Mouse (Mus musculus) MEL (cell line): ENCODE measurements around the gene Nuf2. TPM values are rescaled to one million over a fixed set of nuclear protein-coding genes. Genes with fewer than 3 reads are reported as not detected.

Experiments
- DNase-seq: peaks from one replicate; pipeline ENCODE4 v3.0.0; 2011; ENCODE audit warnings: low read depth, low spot score
- H3K27ac ChIP-seq: 2 replicates; pipeline ENCODE4 v1.5.1; 2012; ENCODE audit warnings: low read depth, mild to moderate bottlenecking, control low read depth, low read length, moderate library complexity; ENCODE audit not compliant: control insufficient read depth
- H3K27me3 ChIP-seq, 2 experiments: fragments of 150-350 bp in 1 of 2; sonication (generic) in 1 of 2; 2 replicates each; pipeline ENCODE4 v1.6.1; 2012; ENCODE audit warnings: low read length in 2 of 2, mild to moderate bottlenecking in 2 of 2, improper control_type of control experiment in 1 of 2, moderate library complexity in 1 of 2; ENCODE audit not compliant: insufficient read depth in 2 of 2, control insufficient read depth in 1 of 2
- H3K36me3 ChIP-seq, 2 experiments: 2 replicates each; pipeline ENCODE4 v1.6.1; 2012 to 2014; ENCODE audit warnings: low read length in 2 of 2, improper control_type of control experiment in 1 of 2, inconsistent platforms in 1 of 2, mild to moderate bottlenecking in 1 of 2; ENCODE audit not compliant: insufficient read depth in 2 of 2, control insufficient read depth in 1 of 2
- H3K4me1 ChIP-seq, 2 experiments: fragments of 150-350 bp in 1 of 2; sonication (generic) in 1 of 2; 2 replicates each; pipeline ENCODE4 v1.6.1; 2012; ENCODE audit warnings: low read length in 2 of 2, improper control_type of control experiment in 1 of 2, mild to moderate bottlenecking in 1 of 2; ENCODE audit not compliant: insufficient read depth in 2 of 2, control insufficient read depth in 1 of 2
- H3K4me3 ChIP-seq, 2 experiments: fragments of 150-350 bp in 1 of 2; sonication (generic) in 1 of 2; 2 replicates each; pipeline ENCODE4 v1.5.1; 2012; ENCODE audit warnings: low read depth in 2 of 2, low read length in 2 of 2, mild to moderate bottlenecking in 2 of 2, moderate library complexity in 2 of 2, control low read depth in 1 of 2, improper control_type of control experiment in 1 of 2; ENCODE audit not compliant: control insufficient read depth in 1 of 2, insufficient read depth in 1 of 2
- H3K79me2 ChIP-seq: 2 replicates; pipeline ENCODE4 v1.6.1; 2012; ENCODE audit warnings: mild to moderate bottlenecking, low read length, moderate library complexity; ENCODE audit not compliant: control insufficient read depth, poor library complexity, insufficient read depth
- H3K9ac ChIP-seq: 2 replicates; pipeline ENCODE4 v1.6.1; 2012; ENCODE audit warnings: low read depth, mild to moderate bottlenecking, control low read depth, low read length, moderate library complexity; ENCODE audit not compliant: control insufficient read depth, poor library complexity, severe bottlenecking
- H3K9me3 ChIP-seq: fragments of 150-350 bp; sonication (generic); replicated peaks from 2 replicates; pipeline ENCODE4 v1.6.1; 2012; ENCODE audit warnings: mild to moderate bottlenecking, low read length, improper control_type of control experiment, moderate library complexity; ENCODE audit not compliant: insufficient read depth
- CHD1 ChIP-seq: IDR thresholded peaks from 2 replicates; pipeline ENCODE4 v1.6.1; 2012; ENCODE audit warnings: low read depth, mild to moderate bottlenecking, inconsistent platforms, low read length, improper control_type of control experiment
- CHD2 ChIP-seq: IDR thresholded peaks from 2 replicates; pipeline ENCODE4 v1.6.1; 2011; ENCODE audit warnings: low read length, improper control_type of control experiment
- ELF1 ChIP-seq: IDR thresholded peaks from 2 replicates; pipeline ENCODE4 v1.6.1; 2014; ENCODE audit warnings: low read depth, mild to moderate bottlenecking, inconsistent platforms, low read length, improper control_type of control experiment, moderate library complexity
- EP300 ChIP-seq, 2 experiments: IDR thresholded peaks; 2 replicates each; pipeline ENCODE4 v1.6.1; 2011; ENCODE audit warnings: improper control_type of control experiment in 2 of 2, low read length in 2 of 2, low read depth in 1 of 2, mild to moderate bottlenecking in 1 of 2
- ETS1 ChIP-seq: IDR thresholded peaks from 2 replicates; pipeline ENCODE4 v1.6.1; 2012; ENCODE audit warnings: low read depth, mild to moderate bottlenecking, inconsistent platforms, low read length, improper control_type of control experiment, moderate library complexity
- KAT2A ChIP-seq: conservative IDR thresholded peaks from 2 replicates; pipeline ENCODE4 v1.6.1; 2012; ENCODE audit warnings: low read depth, low read length, improper control_type of control experiment, inconsistent platforms
- MAX ChIP-seq: IDR thresholded peaks from 2 replicates; pipeline ENCODE4 v1.6.1; 2011; ENCODE audit warnings: low read length, improper control_type of control experiment
- MAZ ChIP-seq: IDR thresholded peaks from 2 replicates; pipeline ENCODE4 v1.6.1; 2012; ENCODE audit warnings: low read depth, mild to moderate bottlenecking, inconsistent platforms, low read length, improper control_type of control experiment
- MEF2A ChIP-seq: IDR thresholded peaks from 2 replicates; pipeline ENCODE4 v1.6.1; 2014; ENCODE audit warnings: low read depth, mild to moderate bottlenecking, inconsistent platforms, low read length, improper control_type of control experiment; ENCODE audit not compliant: poor library complexity, insufficient replicate concordance, severe bottlenecking; ENCODE audit errors: extremely low read depth
- MXI1 ChIP-seq: IDR thresholded peaks from 2 replicates; pipeline ENCODE4 v1.6.1; 2011; ENCODE audit warnings: mild to moderate bottlenecking, low read depth, low read length, improper control_type of control experiment
- MYB ChIP-seq: IDR thresholded peaks from 2 replicates; pipeline ENCODE4 v1.6.1; 2011; ENCODE audit warnings: mild to moderate bottlenecking, low read depth, low read length, improper control_type of control experiment
- MYC ChIP-seq: IDR thresholded peaks from 2 replicates; pipeline ENCODE4 v1.6.1; 2011; ENCODE audit warnings: low read depth, mild to moderate bottlenecking, low read length, improper control_type of control experiment, moderate library complexity
- NRF1 ChIP-seq: IDR thresholded peaks from 2 replicates; pipeline ENCODE4 v1.6.1; 2014; ENCODE audit warnings: low read depth, mild to moderate bottlenecking, inconsistent platforms, low read length, improper control_type of control experiment, moderate library complexity; ENCODE audit not compliant: poor library complexity, insufficient read depth, severe bottlenecking
- POLR2A ChIP-seq, 2 experiments: IDR thresholded peaks; 2 replicates each; pipeline ENCODE4 v1.6.1; 2011 to 2012; ENCODE audit warnings: low read length in 2 of 2, mild to moderate bottlenecking in 2 of 2, control low read depth in 1 of 2, improper control_type of control experiment in 1 of 2, low read depth in 1 of 2, moderate library complexity in 1 of 2; ENCODE audit not compliant: control insufficient read depth in 1 of 2, insufficient read depth in 1 of 2, poor library complexity in 1 of 2
- POLR2AphosphoS5 ChIP-seq: IDR thresholded peaks from 2 replicates; pipeline ENCODE4 v1.6.1; 2012; ENCODE audit warnings: low read depth, borderline replicate concordance, mild to moderate bottlenecking, inconsistent platforms, low read length, moderate library complexity, mixed read lengths
- RCOR1 ChIP-seq: IDR thresholded peaks from 2 replicates; pipeline ENCODE4 v1.6.1; 2012; ENCODE audit warnings: low read depth, mild to moderate bottlenecking, inconsistent platforms, low read length, improper control_type of control experiment
- SIN3A ChIP-seq: IDR thresholded peaks from 2 replicates; pipeline ENCODE4 v1.6.1; 2012; ENCODE audit warnings: low read length, improper control_type of control experiment, inconsistent platforms
- TAL1 ChIP-seq: IDR thresholded peaks from 2 replicates; pipeline ENCODE4 v1.6.1; 2012; ENCODE audit warnings: mild to moderate bottlenecking, inconsistent platforms, low read length, moderate library complexity, mixed read lengths
- TBP ChIP-seq: IDR thresholded peaks from 2 replicates; pipeline ENCODE4 v1.8.0; 2011; ENCODE audit warnings: low read depth, low read length, improper control_type of control experiment
- TCF12 ChIP-seq: IDR thresholded peaks from 2 replicates; pipeline ENCODE4 v1.6.1; 2014; ENCODE audit warnings: low read depth, mild to moderate bottlenecking, inconsistent platforms, low read length, improper control_type of control experiment, moderate library complexity
- UBTF ChIP-seq: IDR thresholded peaks from 2 replicates; pipeline ENCODE4 v1.6.1; 2012; ENCODE audit warnings: low read depth, mild to moderate bottlenecking, inconsistent platforms, low read length, improper control_type of control experiment, moderate library complexity, borderline replicate concordance; ENCODE audit not compliant: insufficient read depth
- ZMIZ1 ChIP-seq: IDR thresholded peaks from 2 replicates; pipeline ENCODE4 v1.6.1; 2012; ENCODE audit warnings: low read depth, mild to moderate bottlenecking, inconsistent platforms, low read length, improper control_type of control experiment, moderate library complexity
- ZNF384 ChIP-seq: IDR thresholded peaks from 2 replicates; pipeline ENCODE4 v1.6.1; 2012; ENCODE audit warnings: low read depth, mild to moderate bottlenecking, inconsistent platforms, low read length, improper control_type of control experiment
- polyA plus RNA-seq, 2 experiments: library from polyadenylated mRNA; stranded (reverse) in 1 of 2; unstranded in 1 of 2; fragments of >175 nt in 1 of 2; fragments of >200 nt in 1 of 2; gene quantifications; 2 replicates each; pipeline versions ENCODE4 v1.2.1 to v1.2.4; 2012; ENCODE audit warnings: low replicate concordance in 2 of 2, low read depth in 1 of 2; ENCODE audit not compliant: insufficient read length in 2 of 2, insufficient read depth in 1 of 2, missing spikeins in 1 of 2
- total RNA-seq: library from RNA; depleted of rRNA; stranded (reverse); fragments of 300-350 nt; gene quantifications from 2 replicates; pipeline ENCODE4 v1.2.3, GENCODE M21; 2012

The Nuf2 gene
- total and polyA plus RNA-seq, 3 experiments, result 34.7 to 99.2 (median 44.4) TPM

DNA sequence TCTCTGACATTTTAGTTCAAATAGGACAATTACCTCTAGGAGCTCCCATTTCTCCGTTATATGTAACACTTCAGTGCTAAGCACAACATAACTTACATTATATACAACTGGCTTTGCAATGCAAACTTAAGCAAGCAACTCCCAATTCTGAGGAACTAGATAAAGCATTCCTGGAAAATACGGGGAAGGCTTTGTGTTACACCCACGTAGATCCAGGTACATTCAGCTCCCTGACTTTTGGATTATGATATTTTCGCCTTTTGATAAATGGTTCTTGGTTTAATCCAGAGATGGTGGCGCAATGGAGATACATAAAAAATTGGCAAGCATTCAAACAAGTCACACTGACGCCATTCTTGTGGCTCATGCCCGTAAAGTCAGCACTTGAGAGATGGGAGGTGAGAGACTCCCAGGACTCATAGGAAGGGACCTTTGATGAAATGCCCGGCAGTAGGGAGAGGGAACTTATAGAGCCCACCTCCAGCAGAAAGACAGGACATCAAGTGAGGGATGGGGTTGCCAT lies 1.2 kb downstream of the Nuf2 start:
- H3K79me2 ChIP-seq, result peaks cover 15% of the 10 kb centered on the region
- H3K4me1 ChIP-seq, result no peaks in the 10 kb centered on the region
- peaks cover 3 to 4% of the 10 kb centered on the region in 2 experiments for H3K36me3 ChIP-seq
- TF ChIP-seq MEF2A, result no peak
- no peak for TF ChIP-seq EP300 (IDR thresholded peaks at IDR 0.05; ENCODE audit: low read depth in 1 of 2, low read length in 2 of 2)
- TF ChIP-seq RCOR1, result no peak
- no peak for TF ChIP-seq ZMIZ1
- no peak for TF ChIP-seq KAT2A
- no peak for TF ChIP-seq TCF12
- no peak for TF ChIP-seq TAL1
- TF ChIP-seq ETS1, result no peak
- TF ChIP-seq MAX, result no peak
- TF ChIP-seq NRF1, result no peak
- no peak for TF ChIP-seq ELF1
- TF ChIP-seq SIN3A, result no peak
- no peak for TF ChIP-seq MAZ
- H3K9ac ChIP-seq, result no peak overlapping the region; the same call in 1 of the 2 replicates
- DNase-seq, result peak; percentile 40
- no peak overlapping the region for H3K27ac ChIP-seq
- peak overlapping the region; percentile 80 to 87 for H3K4me3 ChIP-seq
- H3K9me3 ChIP-seq, result no peaks in the 10 kb centered on the region
- H3K27me3 ChIP-seq, result no peaks in the 10 kb centered on the region

DNA sequence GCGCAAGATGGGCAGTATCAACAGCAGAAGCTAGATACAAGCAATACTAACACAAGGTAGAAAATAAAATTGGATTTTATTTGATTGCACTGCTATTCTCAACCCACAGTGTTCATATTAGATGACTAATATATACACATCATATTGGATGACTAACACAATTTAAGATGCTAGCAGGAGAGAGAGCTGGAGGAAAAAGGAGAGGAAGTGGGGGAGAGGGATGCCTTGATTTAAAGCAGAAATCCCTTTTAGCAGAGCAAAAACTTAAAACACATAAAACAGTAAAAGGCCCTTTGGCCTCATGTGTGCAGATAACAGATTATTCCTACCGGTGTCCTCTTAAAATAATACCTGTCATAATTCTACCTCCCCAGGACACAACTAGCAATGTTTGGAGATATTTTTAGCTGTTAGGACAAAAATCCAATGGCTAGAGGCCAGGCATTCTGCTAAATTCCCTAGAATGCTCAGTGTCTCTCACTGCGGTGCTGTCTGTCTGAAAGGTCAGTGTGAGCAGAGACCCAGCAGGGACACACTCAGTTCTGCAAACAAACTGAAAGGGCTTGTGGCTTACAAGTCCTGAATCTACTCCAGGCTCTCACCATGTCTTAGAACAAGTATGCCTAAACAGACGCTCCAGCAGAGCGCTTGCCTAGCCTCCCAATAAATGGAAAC lies 5.1 kb downstream of the Nuf2 start:
- H3K4me3 ChIP-seq, result no peak overlapping the region
- TF ChIP-seq ZNF384 (no peak), MEF2A (no peak), MYB (no peak), UBTF (no peak), MXI1 (no peak), CHD2 (no peak), NRF1 (no peak), POLR2A (IDR thresholded peaks at IDR 0.05; ENCODE audit: control insufficient read depth in 1 of 2, insufficient read depth in 1 of 2, low read depth in 1 of 2, low read length in 2 of 2, poor library complexity in 1 of 2) (no peak), CHD1 (no peak), POLR2AphosphoS5 (no peak), SIN3A (no peak), KAT2A (no peak), MAX (no peak), TBP (no peak), EP300 (IDR thresholded peaks at IDR 0.05; ENCODE audit: low read depth in 1 of 2, low read length in 2 of 2) (no peak), MYC (no peak)
- TF ChIP-seq, all 39 proteins: peak for 0
- Histone ChIP-seq H3K9me3 (no peaks in the 10 kb centered on the region), H3K4me1 (no peaks in the 10 kb centered on the region), H3K79me2 (peaks cover 15% of the 10 kb centered on the region), H3K36me3 (peaks cover 4 to 9% of the 10 kb centered on the region in 2 experiments), H3K9ac (no peak overlapping the region), H3K27ac (no peak overlapping the region), H3K27me3 (no peaks in the 10 kb centered on the region)
- DNase-seq, result no peak
